Comparison of ENCODE assay signal across 24 mouse cellular contexts in genomic region chr15:31349046-31349445, GRCm38 (mm10). TPM values are rescaled to one million over a fixed set of nuclear protein-coding genes. Genes with fewer than 3 reads are reported as not detected.
DNase-seq lines count a peak whose midpoint lies in the region; ATAC-seq and TF ChIP-seq lines count a peak whose summit lies in the region.
"Had no signal": no experiment of that assay in that cellular context is flagged by ENCODE, and none has a peak within 500 bp of the region (broad histone marks: within the 10 kb centered on the region; RNA-seq: fewer than 3 reads in every experiment).

No protein-coding gene starts in this region.

- no peak for DNase-seq in gastrocnemius, adult 2 months
- DNase-seq in gastrocnemius, adult 8-10 months (ENCODE audit: low spot score in 2 of 2): no peak
- DNase-seq in liver, postnatal 0 days: no peak
- no peak for DNase-seq in liver, embryonic 11.5 days (ENCODE audit: low spot score)
- DNase-seq in kidney, adult 11 months: no peak
- DNase-seq: adrenal gland, postnatal 10 days; cerebellum, adult 11-12 months; cerebellum, adult 8-10 months; cerebellum, postnatal 10 days; cerebellum, postnatal 36 days; embryo, embryonic 11 days; gastrocnemius, postnatal 14 days had no signal

- H3K36me3 ChIP-seq in liver, postnatal 0 days (replicated peaks; ENCODE audit: insufficient read depth, low read length): no peaks in the 10 kb centered on the region
- no peaks in the 10 kb centered on the region for H3K36me3 ChIP-seq in liver, embryonic 11.5 days (ENCODE audit: control insufficient read depth, insufficient read depth, low read length)
- no peaks in the 10 kb centered on the region for H3K36me3 ChIP-seq in midbrain, embryonic 15.5 days (replicated peaks)
- H3K36me3 ChIP-seq: embryonic facial prominence, embryonic 10.5 days; embryonic facial prominence, embryonic 13.5 days; forebrain, embryonic 12.5 days; forebrain, embryonic 15.5 days; G1E; hindbrain, embryonic 12.5 days; hindbrain, embryonic 15.5 days had no signal

- H3K4me2 ChIP-seq in liver, postnatal 0 days (ENCODE audit: low read depth, low read length): no peak overlapping the region
- no peak overlapping the region for H3K4me2 ChIP-seq in liver, embryonic 11.5 days
- H3K4me2 ChIP-seq in midbrain, embryonic 15.5 days: no peak overlapping the region
- H3K4me2 ChIP-seq: embryonic facial prominence, embryonic 13.5 days; forebrain, embryonic 12.5 days; forebrain, embryonic 15.5 days; heart, embryonic 11.5 days; hindbrain, embryonic 12.5 days; hindbrain, embryonic 15.5 days had no signal

- no peak for TF ChIP-seq POLR2A in bone marrow macrophage, adult 2 months (IDR thresholded peaks at IDR 0.05; ENCODE audit: borderline replicate concordance, low read depth, low read length)

- no peak for ATAC-seq in liver, postnatal 0 days
- ATAC-seq in liver, embryonic 11.5 days (replicated peaks; ENCODE audit: low FRiP score): no peak
- no peak for ATAC-seq in midbrain, embryonic 15.5 days (replicated peaks)
- ATAC-seq: forebrain, embryonic 15.5 days had no signal

- H3K4me3 ChIP-seq in gastrocnemius, adult 2 months: no peak overlapping the region
- H3K4me3 ChIP-seq in liver, postnatal 0 days (ENCODE audit: low read depth, low read length): no peak overlapping the region
- H3K4me3 ChIP-seq in liver, embryonic 11.5 days (ENCODE audit: low read depth, low read length): no peak overlapping the region
- H3K4me3 ChIP-seq in bone marrow macrophage, adult 2 months (ENCODE audit: insufficient read depth, low read length): peak overlapping the region; percentile 45
- H3K4me3 ChIP-seq in midbrain, embryonic 15.5 days: no peak overlapping the region
- H3K4me3 ChIP-seq: embryonic facial prominence, embryonic 10.5 days; embryonic facial prominence, embryonic 13.5 days; erythroblast, embryonic 14.5 days; forebrain, embryonic 12.5 days; forebrain, embryonic 15.5 days; hindbrain, embryonic 12.5 days; hindbrain, embryonic 15.5 days had no signal

- peaks cover 4% of the 10 kb centered on the region for H3K4me1 ChIP-seq in liver, postnatal 0 days (ENCODE audit: insufficient read depth)
- no peaks in the 10 kb centered on the region for H3K4me1 ChIP-seq in liver, embryonic 11.5 days (replicated peaks; ENCODE audit: control insufficient read depth, insufficient read depth, low read length)
- H3K4me1 ChIP-seq in bone marrow macrophage, adult 2 months (ENCODE audit: control insufficient read depth, insufficient read depth, low read length): peaks cover 73% of the 10 kb centered on the region
- no peaks in the 10 kb centered on the region for H3K4me1 ChIP-seq in midbrain, embryonic 15.5 days
- H3K4me1 ChIP-seq: embryonic facial prominence, embryonic 10.5 days; forebrain, embryonic 12.5 days; forebrain, embryonic 15.5 days; hindbrain, embryonic 12.5 days had no signal

- H3K27me3 ChIP-seq in liver, postnatal 0 days (ENCODE audit: insufficient read depth, low read length): no peaks in the 10 kb centered on the region
- H3K27me3 ChIP-seq in liver, embryonic 11.5 days (replicated peaks; ENCODE audit: control insufficient read depth, insufficient read depth, low read length): no peaks in the 10 kb centered on the region
- no peaks in the 10 kb centered on the region for H3K27me3 ChIP-seq in midbrain, embryonic 15.5 days (replicated peaks)
- H3K27me3 ChIP-seq: embryonic facial prominence, embryonic 13.5 days; forebrain, embryonic 12.5 days; forebrain, embryonic 15.5 days; hindbrain, embryonic 12.5 days; hindbrain, embryonic 15.5 days; Patski had no signal

- H3K9ac ChIP-seq in liver, postnatal 0 days (replicated peaks): no peak overlapping the region
- H3K9ac ChIP-seq in liver, embryonic 11.5 days (ENCODE audit: low read depth, low read length): no peak overlapping the region
- H3K9ac ChIP-seq in midbrain, embryonic 15.5 days: no peak overlapping the region
- H3K9ac ChIP-seq: embryonic facial prominence, embryonic 13.5 days; forebrain, embryonic 12.5 days; forebrain, embryonic 15.5 days; hindbrain, embryonic 12.5 days; hindbrain, embryonic 15.5 days had no signal

- TF ChIP-seq EP300 in liver, postnatal 0 days (IDR thresholded peaks at IDR 0.05; ENCODE audit: low read depth): no peak

- no peaks in the 10 kb centered on the region for H3K9me3 ChIP-seq in liver, postnatal 0 days (ENCODE audit: low read length)
- no peaks in the 10 kb centered on the region for H3K9me3 ChIP-seq in liver, embryonic 11.5 days (ENCODE audit: control insufficient read depth, low read length)
- no peaks in the 10 kb centered on the region for H3K9me3 ChIP-seq in midbrain, embryonic 15.5 days
- H3K9me3 ChIP-seq: embryonic facial prominence, embryonic 10.5 days; embryonic facial prominence, embryonic 13.5 days; forebrain, embryonic 12.5 days; forebrain, embryonic 15.5 days; G1E; hindbrain, embryonic 12.5 days; hindbrain, embryonic 15.5 days had no signal

- intact Hi-C loops in gastrocnemius, adult 2 months (cut with DNase I): no loop called here

- WGBS in liver, postnatal 0 days (ENCODE audit: insufficient replicate concordance): 78% methylated on average over 5 of the region's 5 CpGs
- 81% methylated on average over 5 of the region's 5 CpGs for WGBS in liver, embryonic 11.5 days
- 92% methylated on average over 5 of the region's 5 CpGs for WGBS in midbrain, embryonic 15.5 days

- TF ChIP-seq CTCF in gastrocnemius, adult 2 months (IDR thresholded peaks at IDR 0.05): no peak
- no peak for TF ChIP-seq CTCF in liver, postnatal 0 days (IDR thresholded peaks at IDR 0.05; ENCODE audit: low read depth)
- TF ChIP-seq CTCF in bone marrow macrophage, adult 2 months (IDR thresholded peaks at IDR 0.05; ENCODE audit: low read depth, low read length): no peak

- peak overlapping the region; percentile 76 for H3K27ac ChIP-seq in gastrocnemius, adult 2 months
- peak overlapping the region; percentile 71; the same call in 1 of the 2 replicates for H3K27ac ChIP-seq in liver, postnatal 0 days (ENCODE audit: low read depth)
- H3K27ac ChIP-seq in liver, embryonic 11.5 days (ENCODE audit: low read depth, low read length): no peak overlapping the region
- peak overlapping the region; percentile 96 for H3K27ac ChIP-seq in bone marrow macrophage, adult 2 months (ENCODE audit: insufficient read depth, low read depth, low read length)
- no peak overlapping the region for H3K27ac ChIP-seq in midbrain, embryonic 15.5 days
- H3K27ac ChIP-seq: embryonic facial prominence, embryonic 10.5 days; embryonic facial prominence, embryonic 13.5 days; forebrain, embryonic 12.5 days; forebrain, embryonic 15.5 days; hindbrain, embryonic 12.5 days; hindbrain, embryonic 15.5 days had no signal

RNA-seq across cellular contexts. Expression of gene Ankrd33b, which starts 18.5 kb away (rescaled TPM):
- 10 to 100 TPM; 11.9 to 31.5 TPM for total RNA-seq in gastrocnemius, adult 2 months (2021)
- total RNA-seq in gastrocnemius, adult 8-10 months (2022): 10 to 100 TPM; 11.5 to 18.8 (median 16.5) TPM
- 1.8 and 1.9 TPM in 2 replicates for polyA plus RNA-seq in liver, postnatal 0 days (2015; fragmentation: Nextera tagmentation; extraction: Ambion mirVana)
- 0.64 and 1.2 TPM in 2 replicates for polyA plus RNA-seq in liver, embryonic 11.5 days (2014; fragmentation: Nextera tagmentation; extraction: Ambion mirVana)
- 7.8 and 9.5 TPM in 2 replicates for polyA plus RNA-seq in bone marrow macrophage, adult 2 months (2012; ENCODE audit: insufficient read depth, insufficient read length, missing spikeins)
- polyA plus RNA-seq in midbrain, embryonic 15.5 days (2015; fragmentation: Nextera tagmentation; extraction: Ambion mirVana): 0.65 and 1.1 TPM in 2 replicates
- polyA plus RNA-seq: G1E had no signal

Comparison
In these comparisons a context has a peak if more than half of its experiments do, and no peak if none do; other contexts are left out.
1. H3K27ac ChIP-seq: peak in gastrocnemius, adult 2 months (single experiment), liver, postnatal 0 days (single experiment) and bone marrow macrophage, adult 2 months (single experiment); none in liver, embryonic 11.5 days (single experiment) and midbrain, embryonic 15.5 days (single experiment).